22 mouse cellular contexts compared by ENCODE assay signal in the genomic region with DNA sequence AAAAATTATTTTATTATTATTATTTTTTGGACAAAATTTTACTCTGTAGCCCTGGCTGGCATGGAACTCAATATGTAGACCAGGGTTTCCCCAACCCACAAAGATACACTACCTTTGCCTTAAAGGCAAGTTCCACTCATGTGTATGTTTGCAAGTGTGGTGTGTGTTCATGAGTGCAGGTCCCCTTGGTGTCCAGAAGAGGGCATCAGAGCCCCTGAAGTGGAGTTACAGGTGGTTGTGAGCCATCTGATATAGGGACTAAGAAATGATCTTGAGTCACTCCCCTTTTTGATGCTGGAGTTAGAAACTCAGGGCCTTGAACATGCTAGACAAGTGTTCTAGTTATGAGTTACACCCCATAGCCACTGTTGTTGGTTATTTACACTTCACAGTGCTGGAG. TPM values are rescaled to one million over a fixed set of nuclear protein-coding genes. Genes with fewer than 3 reads are reported as not detected.
A peak's percentile ranks its signal among the peaks of the same experiment; 100 is the strongest.
DNase-seq lines count a peak whose midpoint lies in the region; ATAC-seq and TF ChIP-seq lines count a peak whose summit lies in the region.
"Had no signal": no experiment of that assay in that cellular context is flagged by ENCODE, and none has a peak within 500 bp of the region (broad histone marks: within the 10 kb centered on the region; RNA-seq: fewer than 3 reads in every experiment).

No protein-coding gene starts in this region.

- TF ChIP-seq EP300 in liver, embryonic 14.5 days (IDR thresholded peaks at IDR 0.05; ENCODE audit: low read depth) = no peak

- H3K27ac ChIP-seq in gastrocnemius, adult 2 months = no peak overlapping the region
- H3K27ac ChIP-seq in liver, embryonic 14.5 days = no peak overlapping the region
- no peak overlapping the region for H3K27ac ChIP-seq in heart, embryonic 11.5 days (ENCODE audit: low read depth, low read length)
- H3K27ac ChIP-seq: heart, embryonic 15.5 days; hindbrain, embryonic 10.5 days; limb, embryonic 13.5 days; neural tube, embryonic 12.5 days had no signal

- H3K4me3 ChIP-seq in gastrocnemius, adult 2 months = no peak overlapping the region
- no peak overlapping the region for H3K4me3 ChIP-seq in liver, embryonic 14.5 days (ENCODE audit: insufficient read depth in 1 of 2, low read depth in 2 of 2, low read length in 2 of 2)
- H3K4me3 ChIP-seq in heart, embryonic 11.5 days (ENCODE audit: low read depth, low read length) = no peak overlapping the region
- H3K4me3 ChIP-seq: heart, embryonic 15.5 days; hindbrain, embryonic 10.5 days; limb, embryonic 13.5 days; neural tube, embryonic 12.5 days had no signal

- H3K9ac ChIP-seq in liver, embryonic 14.5 days (replicated peaks) = no peak overlapping the region
- no peak overlapping the region for H3K9ac ChIP-seq in heart, embryonic 11.5 days (ENCODE audit: low read depth, low read length)
- H3K9ac ChIP-seq: heart, embryonic 15.5 days; limb, embryonic 13.5 days; neural tube, embryonic 12.5 days had no signal

- no peaks in the 10 kb centered on the region for H3K4me1 ChIP-seq in liver, embryonic 14.5 days (replicated peaks; ENCODE audit: control insufficient read depth in 2 of 2, insufficient read depth in 2 of 2, low read length in 1 of 2)
- peaks cover 11% of the 10 kb centered on the region for H3K4me1 ChIP-seq in heart, embryonic 11.5 days (ENCODE audit: control insufficient read depth, insufficient read depth, low read length)

- no peak overlapping the region for H3K4me2 ChIP-seq in liver, embryonic 14.5 days (ENCODE audit: low read depth)
- no peak overlapping the region for H3K4me2 ChIP-seq in heart, embryonic 11.5 days
- H3K4me2 ChIP-seq: heart, embryonic 15.5 days; limb, embryonic 13.5 days; midbrain, embryonic 11.5 days; neural tube, embryonic 12.5 days had no signal

- H3K36me3 ChIP-seq in liver, embryonic 14.5 days (replicated peaks; ENCODE audit: control insufficient read depth, insufficient read depth, low read depth) = no peaks in the 10 kb centered on the region
- no peaks in the 10 kb centered on the region; the same call in 1 of the 2 replicates for H3K36me3 ChIP-seq in heart, embryonic 11.5 days (ENCODE audit: control insufficient read depth, insufficient read depth, low read length)
- H3K36me3 ChIP-seq: heart, embryonic 15.5 days; hindbrain, embryonic 10.5 days; limb, embryonic 13.5 days; neural tube, embryonic 12.5 days had no signal

- no peak for ATAC-seq in liver, embryonic 14.5 days (ENCODE audit: insufficient read depth)
- ATAC-seq in megakaryocyte-erythroid progenitor cell, adult 5-6 weeks (replicated peaks; ENCODE audit: low FRiP score, low TSS enrichment, poor library complexity, severe bottlenecking) = 0 out of 2 replicates have a peak, but pooled peaks have one; percentile 15
- no peak for ATAC-seq in heart, embryonic 11.5 days (replicated peaks; ENCODE audit: insufficient number of reproducible peaks, low FRiP score, low TSS enrichment)
- ATAC-seq: inflammation-experienced regulatory T-cells, adult 6 months had no signal

- intact Hi-C loops in gastrocnemius, adult 2 months (cut with DNase I) = no loop called here

- no peaks in the 10 kb centered on the region for H3K9me3 ChIP-seq in liver, embryonic 14.5 days (ENCODE audit: control insufficient read depth, low read length)
- no peaks in the 10 kb centered on the region for H3K9me3 ChIP-seq in heart, embryonic 11.5 days (replicated peaks; ENCODE audit: control insufficient read depth, low read length)
- H3K9me3 ChIP-seq: heart, embryonic 15.5 days; hindbrain, embryonic 10.5 days; neural tube, embryonic 12.5 days had no signal

- TF ChIP-seq CTCF in gastrocnemius, adult 2 months (IDR thresholded peaks at IDR 0.05) = peak; percentile 32; the same call in 1 of the 2 replicates
- TF ChIP-seq CTCF in liver, embryonic 14.5 days (IDR thresholded peaks at IDR 0.05; ENCODE audit: low read depth) = peak; percentile 44

- DNase-seq in gastrocnemius, adult 2 months = no peak
- no peak for DNase-seq in gastrocnemius, adult 18-20 months (ENCODE audit: low spot score)
- DNase-seq in liver, embryonic 14.5 days (ENCODE audit: low read depth in 3 of 3, low spot score in 3 of 3) = no peak
- no peak for DNase-seq in liver
- DNase-seq in ES-CJ7 (ENCODE audit: low read depth, low spot score) = peak; percentile 42
- no peak for DNase-seq in urinary bladder, adult 18-20 months (ENCODE audit: low spot score in 2 of 2)
- DNase-seq: adrenal gland, adult 8-10 months; cerebellum, postnatal 10 days; embryo, embryonic 11 days; kidney, adult 9 months; kidney, postnatal 4 days; lung, postnatal 36 days; right cerebral cortex, adult 18-20 months; thymus, postnatal 25 days had no signal

- no peaks in the 10 kb centered on the region for H3K27me3 ChIP-seq in liver, embryonic 14.5 days (ENCODE audit: control insufficient read depth, insufficient read depth, low read length)
- H3K27me3 ChIP-seq in heart, embryonic 11.5 days (ENCODE audit: control insufficient read depth, insufficient read depth, low read length) = no peaks in the 10 kb centered on the region
- H3K27me3 ChIP-seq: heart, embryonic 15.5 days; limb, embryonic 13.5 days; neural tube, embryonic 12.5 days had no signal

RNA-seq across cellular contexts. Expression of a gene that starts 54.3 kb away (rescaled TPM):
- total RNA-seq in gastrocnemius, adult 2 months (2021) = 1 to 10 TPM; 5.3 to 6.1 TPM
- total RNA-seq in gastrocnemius, adult 18-20 months (2021) = 1 to 10 TPM; 5.2 to 5.3 TPM
- polyA plus RNA-seq in liver, embryonic 14.5 days (2012; rRNA removed) = 4.1 and 5.0 TPM in 2 replicates
- 1.4 and 2.3 TPM in 2 replicates for polyA plus RNA-seq in liver, embryonic 14.5 days (2014; fragmentation: Nextera tagmentation; extraction: Ambion mirVana)
- 2.4 and 3.9 TPM in 2 replicates for total RNA-seq in megakaryocyte-erythroid progenitor cell, adult 5-6 weeks (2014; fragmentation: Nextera tagmentation)
- total RNA-seq in megakaryocyte-erythroid progenitor cell, adult 5-6 weeks (2017) = 0.38 and 0.42 TPM in 2 replicates
- polyA plus RNA-seq in heart, embryonic 11.5 days (2014; fragmentation: Nextera tagmentation; extraction: Ambion mirVana) = 4.4 and 5.4 TPM in 2 replicates
